Mouse (Mus musculus): ENCODE data around the gene Lypd1. TPM values are rescaled to one million over a fixed set of nuclear protein-coding genes. Genes with fewer than 3 reads are reported as not detected.
A peak's percentile ranks its signal among the peaks of the same experiment; 100 is the strongest.

Lypd1 gene
- polyA plus RNA-seq, 1 experiment: 0.35 TPM

- 91% methylated on average over 3 of the region's 3 CpGs for WGBS
- no peak overlapping the region for H3K27ac ChIP-seq (ENCODE audit: insufficient read depth, low read depth, low read length)
- no peak for TF ChIP-seq POLR2A (IDR thresholded peaks at IDR 0.05; ENCODE audit: low read depth, low read length)
- no peak for TF ChIP-seq CTCF (IDR thresholded peaks at IDR 0.05; ENCODE audit: extremely low read depth, insufficient read length, insufficient replicate concordance, low read depth, low read length)
- no peak overlapping the region for H3K4me3 ChIP-seq (ENCODE audit: low read depth, low read length)
- no peaks in the 10 kb centered on the region for H3K4me1 ChIP-seq (ENCODE audit: control insufficient read depth, insufficient read depth, insufficient read length, low read length)
- H3K36me3 ChIP-seq (ENCODE audit: control insufficient read depth, insufficient read depth, low read length): no peaks in the 10 kb centered on the region
- H3K27me3 ChIP-seq (ENCODE audit: control insufficient read depth, insufficient read depth, low read length): no peaks in the 10 kb centered on the region
Measured at GRCm38 (mm10) chr1:125920696-125921095, 7.8 kb upstream of the Lypd1 start.

DNA sequence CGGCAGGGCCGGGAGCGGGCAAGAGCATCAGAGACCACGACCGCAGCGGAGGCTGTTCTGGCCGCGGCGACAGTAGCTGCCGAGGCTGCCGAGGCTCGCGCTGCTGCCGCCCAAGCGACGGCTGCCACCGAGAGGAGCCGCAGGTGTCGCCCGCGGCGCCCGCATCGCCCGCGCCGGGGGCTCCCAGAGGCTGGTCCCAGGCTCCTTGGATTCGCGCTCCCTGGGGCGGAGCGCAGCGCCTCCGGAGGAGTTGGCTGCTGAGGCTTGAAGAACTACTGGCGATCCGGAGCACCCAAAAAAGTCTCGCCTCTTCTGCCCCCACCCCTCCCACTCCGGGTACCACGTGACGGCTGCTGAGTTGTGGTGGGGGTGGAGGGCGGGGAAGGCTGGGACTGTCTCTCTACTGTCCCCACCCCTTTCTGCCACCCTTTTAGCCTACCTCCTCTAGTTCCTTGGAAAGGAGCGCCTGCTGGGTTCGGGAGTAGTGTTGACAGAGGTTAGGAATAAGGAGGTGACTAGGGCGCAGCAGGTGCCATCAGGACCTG is 928 bp downstream of the Lypd1 start:
- Histone ChIP-seq H3K36me3 (ENCODE audit: control insufficient read depth, insufficient read depth, low read length) (no peaks in the 10 kb centered on the region), H3K4me3 (ENCODE audit: low read depth, low read length) (peak overlapping the region; percentile 51), H3K4me1 (ENCODE audit: control insufficient read depth, insufficient read depth, insufficient read length, low read length) (0 out of 2 replicates have a peak, but pooled peaks cover 7% of the 10 kb centered on the region), H3K27me3 (ENCODE audit: control insufficient read depth, insufficient read depth, low read length) (peaks cover 24% of the 10 kb centered on the region), H3K27ac (ENCODE audit: insufficient read depth, low read depth, low read length) (no peak overlapping the region)
- WGBS: 1% methylated on average over 43 of the region's 43 CpGs
- no peak for TF ChIP-seq POLR2A (IDR thresholded peaks at IDR 0.05; ENCODE audit: low read depth, low read length)
- TF ChIP-seq CTCF (IDR thresholded peaks at IDR 0.05; ENCODE audit: extremely low read depth, insufficient read length, insufficient replicate concordance, low read depth, low read length): no peak

- Histone ChIP-seq H3K36me3 (ENCODE audit: control insufficient read depth, insufficient read depth, low read length) (no peaks in the 10 kb centered on the region), H3K4me3 (ENCODE audit: low read depth, low read length) (peak overlapping the region; percentile 51), H3K4me1 (ENCODE audit: control insufficient read depth, insufficient read depth, insufficient read length, low read length) (0 out of 2 replicates have a peak, but pooled peaks cover 7% of the 10 kb centered on the region), H3K27ac (ENCODE audit: insufficient read depth, low read depth, low read length) (no peak overlapping the region), H3K27me3 (ENCODE audit: control insufficient read depth, insufficient read depth, low read length) (peaks cover 24% of the 10 kb centered on the region)
- no peak for TF ChIP-seq POLR2A (IDR thresholded peaks at IDR 0.05; ENCODE audit: low read depth, low read length)
- no peak for TF ChIP-seq CTCF (IDR thresholded peaks at IDR 0.05; ENCODE audit: extremely low read depth, insufficient read length, insufficient replicate concordance, low read depth, low read length)
- 1% methylated on average over 35 of the region's 35 CpGs for WGBS
Measured at GRCm38 (mm10) chr1:125911337-125911900, 1.5 kb downstream of the Lypd1 start.

DNA sequence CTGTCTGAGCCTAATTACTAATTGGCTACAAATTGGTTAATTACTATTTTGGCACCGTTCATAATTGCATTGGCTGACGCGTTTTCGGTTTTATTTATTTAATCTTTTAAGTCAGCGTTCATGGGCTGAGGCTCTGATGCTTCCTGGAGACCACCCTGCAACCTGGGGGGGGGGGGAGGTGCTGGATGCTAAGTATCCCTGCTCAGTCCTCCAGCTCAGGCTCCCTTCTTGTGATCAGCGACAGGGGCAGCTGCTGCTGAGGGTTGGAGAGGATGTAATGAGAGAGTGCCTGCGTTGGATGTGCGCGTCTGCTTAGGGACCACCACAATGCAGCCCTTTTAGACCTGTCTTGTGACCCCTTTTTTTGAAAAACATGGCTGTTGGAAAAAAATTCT is 2.0 kb downstream of the Lypd1 start:
- Histone ChIP-seq H3K4me1 (ENCODE audit: control insufficient read depth, insufficient read depth, insufficient read length, low read length) (0 out of 2 replicates have a peak, but pooled peaks cover 7% of the 10 kb centered on the region), H3K4me3 (ENCODE audit: low read depth, low read length) (peak overlapping the region; percentile 51), H3K27ac (ENCODE audit: insufficient read depth, low read depth, low read length) (no peak overlapping the region), H3K27me3 (ENCODE audit: control insufficient read depth, insufficient read depth, low read length) (peaks cover 24% of the 10 kb centered on the region), H3K36me3 (ENCODE audit: control insufficient read depth, insufficient read depth, low read length) (no peaks in the 10 kb centered on the region)
- TF ChIP-seq POLR2A (IDR thresholded peaks at IDR 0.05; ENCODE audit: low read depth, low read length) (no peak), CTCF (IDR thresholded peaks at IDR 0.05; ENCODE audit: extremely low read depth, insufficient read length, insufficient replicate concordance, low read depth, low read length) (no peak)
- whole genome bisulfite sequencing: 3% methylated on average over 9 of the region's 9 CpGs

DNA sequence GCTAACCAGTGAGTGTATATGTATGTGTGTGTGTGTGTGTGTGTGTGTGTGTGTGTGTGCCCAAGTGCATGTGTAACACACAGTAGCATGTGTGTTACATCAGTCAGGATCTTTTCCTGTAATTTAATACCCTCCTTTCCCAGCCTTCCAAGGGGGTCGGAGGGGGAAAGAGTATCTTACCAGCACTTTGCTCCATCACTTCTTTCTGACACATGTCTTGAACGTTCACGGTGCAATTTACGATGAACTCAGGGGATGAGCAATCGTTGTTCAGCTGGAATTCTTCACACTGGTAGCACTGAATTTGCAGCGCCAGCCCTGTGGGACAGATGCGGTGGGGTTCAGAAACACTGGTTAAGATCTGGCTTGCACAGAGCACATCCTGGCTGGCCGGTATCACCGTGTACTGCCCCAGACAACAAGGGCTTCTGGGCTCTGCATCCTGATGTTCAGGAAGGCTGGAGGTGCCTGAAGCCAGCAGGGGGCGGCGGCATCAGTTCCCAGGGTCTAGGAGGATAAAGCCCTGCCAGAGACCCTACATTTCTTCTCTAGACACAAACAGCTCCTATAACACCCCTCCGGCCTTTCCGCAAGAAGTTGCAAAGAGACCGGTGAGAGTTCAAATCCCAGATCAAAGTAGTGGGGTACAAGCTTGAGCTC is 2.6 kb downstream of the Lypd1 start:
- Histone ChIP-seq H3K27me3 (ENCODE audit: control insufficient read depth, insufficient read depth, low read length) (peaks cover 24% of the 10 kb centered on the region), H3K4me1 (ENCODE audit: control insufficient read depth, insufficient read depth, insufficient read length, low read length) (0 out of 2 replicates have a peak, but pooled peaks cover 7% of the 10 kb centered on the region), H3K4me3 (ENCODE audit: low read depth, low read length) (no peak overlapping the region), H3K36me3 (ENCODE audit: control insufficient read depth, insufficient read depth, low read length) (no peaks in the 10 kb centered on the region), H3K27ac (ENCODE audit: insufficient read depth, low read depth, low read length) (no peak overlapping the region)
- WGBS: 17% methylated on average over 14 of the region's 14 CpGs
- TF ChIP-seq CTCF (IDR thresholded peaks at IDR 0.05; ENCODE audit: extremely low read depth, insufficient read length, insufficient replicate concordance, low read depth, low read length): no peak
- TF ChIP-seq POLR2A (IDR thresholded peaks at IDR 0.05; ENCODE audit: low read depth, low read length): no peak

DNA sequence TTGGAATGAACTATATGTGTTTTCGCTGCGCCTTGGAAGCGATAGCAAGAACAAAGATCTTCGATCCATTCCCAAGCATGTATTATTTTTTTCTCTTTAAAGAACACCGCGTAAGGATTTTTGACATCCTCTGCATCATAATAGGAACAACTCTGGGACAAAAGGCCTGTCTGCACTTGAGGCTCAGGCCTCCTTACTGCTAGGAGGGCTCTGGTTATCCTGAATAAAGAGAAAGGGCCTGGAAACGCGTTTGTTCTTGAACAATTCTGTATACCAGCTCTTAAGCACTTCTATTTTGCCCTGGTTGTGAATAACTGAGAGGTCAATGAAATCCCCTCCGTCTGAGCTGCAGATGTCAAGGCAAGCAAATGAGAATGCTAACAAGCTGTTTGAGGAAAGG is 19.7 kb downstream of the Lypd1 start:
- TF ChIP-seq CTCF (IDR thresholded peaks at IDR 0.05; ENCODE audit: extremely low read depth, insufficient read length, insufficient replicate concordance, low read depth, low read length) (no peak), POLR2A (IDR thresholded peaks at IDR 0.05; ENCODE audit: low read depth, low read length) (no peak)
- Histone ChIP-seq H3K27ac (ENCODE audit: insufficient read depth, low read depth, low read length) (no peak overlapping the region), H3K4me3 (ENCODE audit: low read depth, low read length) (no peak overlapping the region), H3K27me3 (ENCODE audit: control insufficient read depth, insufficient read depth, low read length) (no peaks in the 10 kb centered on the region), H3K4me1 (ENCODE audit: control insufficient read depth, insufficient read depth, insufficient read length, low read length) (no peaks in the 10 kb centered on the region), H3K36me3 (ENCODE audit: control insufficient read depth, insufficient read depth, low read length) (no peaks in the 10 kb centered on the region)
- WGBS: 91% methylated on average over 9 of the region's 9 CpGs

- TF ChIP-seq CTCF (IDR thresholded peaks at IDR 0.05; ENCODE audit: extremely low read depth, insufficient read length, insufficient replicate concordance, low read depth, low read length) (no peak), POLR2A (IDR thresholded peaks at IDR 0.05; ENCODE audit: low read depth, low read length) (no peak)
- no peak overlapping the region for H3K27ac ChIP-seq (ENCODE audit: insufficient read depth, low read depth, low read length)
- 66% methylated on average over 7 of the region's 7 CpGs for WGBS
- no peak overlapping the region for H3K4me3 ChIP-seq (ENCODE audit: low read depth, low read length)
- H3K27me3 ChIP-seq (ENCODE audit: control insufficient read depth, insufficient read depth, low read length): no peaks in the 10 kb centered on the region
- H3K4me1 ChIP-seq (ENCODE audit: control insufficient read depth, insufficient read depth, insufficient read length, low read length): no peaks in the 10 kb centered on the region
- H3K36me3 ChIP-seq (ENCODE audit: control insufficient read depth, insufficient read depth, low read length): peaks cover 2% of the 10 kb centered on the region; the same call in 1 of the 2 replicates
Measured at GRCm38 (mm10) chr1:125870056-125870455, 42.8 kb downstream of the Lypd1 start.
